Mouse (Mus musculus): ENCODE results near the gene Fezf2. TPM values are rescaled to one million over a fixed set of nuclear protein-coding genes. Genes with fewer than 3 reads are reported as not detected.

Gene Fezf2
- polyA plus RNA-seq, 1 experiment from 2014 or later: not detected

DNA sequence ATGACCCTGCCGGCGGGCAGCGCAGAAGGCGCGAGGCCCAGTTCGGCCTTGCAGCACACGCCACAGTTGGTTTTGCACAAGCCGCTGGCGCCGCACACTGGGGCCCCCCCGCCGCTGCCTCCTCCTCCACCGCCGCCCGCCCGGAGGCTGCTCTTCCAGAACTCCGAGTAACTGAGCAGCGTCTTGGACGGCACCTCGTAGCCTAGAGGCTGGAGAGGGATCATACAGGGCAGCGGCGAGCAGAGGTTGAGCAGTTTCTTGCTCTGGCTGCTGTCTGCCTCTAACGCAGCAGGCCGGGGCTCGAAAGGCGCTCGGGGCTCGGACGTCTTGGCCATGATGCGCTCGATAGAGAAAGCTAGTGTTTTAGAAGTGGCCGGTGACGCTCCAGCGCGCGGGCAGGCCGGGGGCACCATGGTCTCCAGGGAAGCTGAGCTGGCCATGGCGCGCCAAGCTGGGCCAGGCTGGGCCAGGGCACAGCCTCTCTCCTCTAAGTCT is 3.2 kb downstream of the Fezf2 start:
- 0 out of 2 replicates have a peak, but pooled peaks have one; percentile 31 for ATAC-seq (ENCODE audit: low read depth)
- no peak for DNase-seq (ENCODE audit: low spot score)
- peak overlapping the region; percentile 23 for H3K4me3 ChIP-seq (ENCODE audit: low read depth, low read length)
- no peak overlapping the region for H3K27ac ChIP-seq (replicated peaks; ENCODE audit: low read depth, low read length)
- H3K4me1 ChIP-seq (ENCODE audit: control insufficient read depth, insufficient read depth, low read length): no peaks in the 10 kb centered on the region
- peaks cover 100% of the 10 kb centered on the region for H3K27me3 ChIP-seq (replicated peaks; ENCODE audit: control insufficient read depth, insufficient read depth, low read length)
- no peaks in the 10 kb centered on the region for H3K36me3 ChIP-seq (ENCODE audit: control insufficient read depth, insufficient read depth, low read length)
- peak overlapping the region; percentile 43 for H3K4me2 ChIP-seq (ENCODE audit: low read depth, low read length)
- 0% methylated on average over 20 of the region's 39 CpGs for WGBS
- H3K9ac ChIP-seq (ENCODE audit: low read depth, low read length): no peak overlapping the region
- no peaks in the 10 kb centered on the region for H3K9me3 ChIP-seq (ENCODE audit: control insufficient read depth, low read length)

DNA sequence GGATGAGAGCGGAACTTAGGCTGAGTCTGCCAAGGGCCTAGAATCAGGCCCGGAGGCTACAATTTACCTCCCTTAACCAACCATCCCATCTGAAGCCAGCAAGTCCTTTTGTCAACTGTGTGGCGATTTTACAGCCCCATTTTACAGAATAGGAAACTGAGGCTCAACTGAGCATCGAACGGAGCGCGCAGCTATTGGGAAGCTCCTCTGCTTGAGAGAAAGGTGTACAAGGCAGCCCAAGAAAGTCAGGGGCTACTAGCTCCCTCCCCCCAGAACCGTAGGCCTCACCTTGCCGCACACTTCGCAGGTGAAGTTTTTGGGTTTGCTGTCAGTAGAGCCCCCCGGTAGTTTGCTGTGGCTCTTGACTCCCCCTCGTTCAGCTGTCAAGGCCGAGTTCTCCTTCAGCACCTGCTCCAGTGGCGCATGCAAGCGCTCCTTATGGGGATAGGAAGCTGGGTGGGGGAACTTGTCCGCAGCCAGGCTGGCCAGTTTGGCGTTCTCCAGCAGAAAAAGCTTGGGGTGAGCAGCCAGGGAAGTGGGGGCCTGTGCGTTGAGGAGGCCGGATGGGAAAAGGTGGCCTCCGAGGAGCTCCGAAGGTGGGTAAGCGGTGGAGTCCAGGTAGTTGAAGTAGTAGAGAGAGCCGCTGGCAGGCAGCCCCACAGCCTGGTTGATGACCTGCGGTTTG is 3.8 kb downstream of the Fezf2 start:
- H3K27ac ChIP-seq (replicated peaks; ENCODE audit: low read depth, low read length): no peak overlapping the region
- peak overlapping the region; percentile 23 for H3K4me3 ChIP-seq (ENCODE audit: low read depth, low read length)
- ATAC-seq (ENCODE audit: low read depth): no peak
- peak overlapping the region; percentile 43 for H3K4me2 ChIP-seq (ENCODE audit: low read depth, low read length)
- no peak for DNase-seq (ENCODE audit: low spot score)
- H3K9me3 ChIP-seq (ENCODE audit: control insufficient read depth, low read length): no peaks in the 10 kb centered on the region
- H3K9ac ChIP-seq (ENCODE audit: low read depth, low read length): no peak overlapping the region
- 3% methylated on average over 23 of the region's 24 CpGs for WGBS
- no peaks in the 10 kb centered on the region for H3K4me1 ChIP-seq (ENCODE audit: control insufficient read depth, insufficient read depth, low read length)
- no peaks in the 10 kb centered on the region for H3K36me3 ChIP-seq (ENCODE audit: control insufficient read depth, insufficient read depth, low read length)
- H3K27me3 ChIP-seq (replicated peaks; ENCODE audit: control insufficient read depth, insufficient read depth, low read length): peaks cover 100% of the 10 kb centered on the region

DNA sequence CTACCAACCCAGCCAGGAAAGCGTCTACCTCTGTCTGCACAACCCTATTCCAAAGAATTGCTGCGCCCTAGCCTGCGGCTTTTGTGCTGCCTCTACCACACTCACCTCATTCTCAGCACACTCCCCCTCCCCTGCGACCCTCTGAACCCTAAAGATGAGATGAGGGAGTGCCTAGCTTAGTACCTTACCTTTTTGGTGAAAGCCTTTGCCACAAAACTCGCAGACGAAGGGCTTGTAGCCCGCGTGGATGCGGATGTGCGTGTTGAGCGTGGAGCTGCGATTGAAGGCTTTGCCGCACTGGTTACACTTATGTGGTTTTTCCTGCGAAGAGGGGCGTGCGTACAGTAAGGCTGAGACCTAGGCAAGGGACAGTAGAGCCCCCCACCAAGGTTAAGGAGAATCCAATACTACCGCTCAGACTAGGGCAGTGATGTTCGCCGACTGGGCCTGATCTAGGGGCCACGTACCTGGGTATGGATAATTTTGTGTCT is 4.5 kb downstream of the Fezf2 start:
- H3K9ac ChIP-seq (ENCODE audit: low read depth, low read length): no peak overlapping the region
- H3K27ac ChIP-seq (replicated peaks; ENCODE audit: low read depth, low read length): no peak overlapping the region
- no peaks in the 10 kb centered on the region for H3K36me3 ChIP-seq (ENCODE audit: control insufficient read depth, insufficient read depth, low read length)
- no peak overlapping the region for H3K4me2 ChIP-seq (ENCODE audit: low read depth, low read length)
- H3K4me3 ChIP-seq (ENCODE audit: low read depth, low read length): no peak overlapping the region
- no peaks in the 10 kb centered on the region for H3K9me3 ChIP-seq (ENCODE audit: control insufficient read depth, low read length)
- DNase-seq (ENCODE audit: low spot score) (no peak), ATAC-seq (ENCODE audit: low read depth) (no peak)
- WGBS: 2% methylated on average over 20 of the region's 20 CpGs
- peaks cover 100% of the 10 kb centered on the region for H3K27me3 ChIP-seq (replicated peaks; ENCODE audit: control insufficient read depth, insufficient read depth, low read length)
- no peaks in the 10 kb centered on the region for H3K4me1 ChIP-seq (ENCODE audit: control insufficient read depth, insufficient read depth, low read length)

DNA sequence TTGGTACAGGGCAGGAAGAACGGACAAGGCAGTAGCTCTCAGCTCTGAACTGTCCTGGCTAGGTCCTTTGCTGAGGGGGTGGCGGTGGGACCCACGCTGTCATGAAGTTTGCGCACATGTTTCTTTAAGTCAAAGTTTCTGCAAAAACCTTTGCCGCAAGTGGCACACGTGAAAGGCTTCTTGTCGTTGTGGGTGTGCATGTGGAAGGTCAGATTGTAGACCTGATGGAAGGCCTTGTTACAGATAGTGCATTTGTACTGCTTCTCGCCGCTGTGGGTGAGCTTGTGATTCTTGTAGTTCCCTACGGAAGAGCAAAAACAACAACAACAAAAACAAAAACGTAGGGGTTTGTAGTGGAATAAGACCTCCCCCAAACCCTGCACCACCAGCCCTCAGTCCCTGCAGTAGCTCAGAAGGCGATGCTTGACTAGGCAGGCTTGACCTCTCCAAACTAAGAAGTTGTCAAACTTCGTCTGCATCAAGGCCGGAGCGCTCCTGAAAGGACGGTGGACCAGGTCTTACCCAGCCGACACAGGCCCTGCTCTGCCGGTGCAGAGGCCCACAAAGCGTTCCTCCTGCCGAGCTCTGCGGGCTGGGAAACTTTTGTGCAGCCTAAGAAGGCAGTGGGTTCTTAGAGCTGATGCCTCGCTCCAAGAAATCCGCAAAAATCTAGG is 5.4 kb downstream of the Fezf2 start:
- DNase-seq (ENCODE audit: low spot score): peak; percentile 40
- H3K4me3 ChIP-seq (ENCODE audit: low read depth, low read length): no peak overlapping the region
- ATAC-seq (ENCODE audit: low read depth): no peak
- H3K27me3 ChIP-seq (replicated peaks; ENCODE audit: control insufficient read depth, insufficient read depth, low read length): peaks cover 100% of the 10 kb centered on the region
- no peak overlapping the region for H3K27ac ChIP-seq (replicated peaks; ENCODE audit: low read depth, low read length)
- no peaks in the 10 kb centered on the region for H3K9me3 ChIP-seq (ENCODE audit: control insufficient read depth, low read length)
- WGBS: 2% methylated on average over 23 of the region's 23 CpGs
- H3K9ac ChIP-seq (ENCODE audit: low read depth, low read length): no peak overlapping the region
- H3K4me2 ChIP-seq (ENCODE audit: low read depth, low read length): no peak overlapping the region
- H3K4me1 ChIP-seq (ENCODE audit: control insufficient read depth, insufficient read depth, low read length): no peaks in the 10 kb centered on the region
- H3K36me3 ChIP-seq (ENCODE audit: control insufficient read depth, insufficient read depth, low read length): no peaks in the 10 kb centered on the region

DNA sequence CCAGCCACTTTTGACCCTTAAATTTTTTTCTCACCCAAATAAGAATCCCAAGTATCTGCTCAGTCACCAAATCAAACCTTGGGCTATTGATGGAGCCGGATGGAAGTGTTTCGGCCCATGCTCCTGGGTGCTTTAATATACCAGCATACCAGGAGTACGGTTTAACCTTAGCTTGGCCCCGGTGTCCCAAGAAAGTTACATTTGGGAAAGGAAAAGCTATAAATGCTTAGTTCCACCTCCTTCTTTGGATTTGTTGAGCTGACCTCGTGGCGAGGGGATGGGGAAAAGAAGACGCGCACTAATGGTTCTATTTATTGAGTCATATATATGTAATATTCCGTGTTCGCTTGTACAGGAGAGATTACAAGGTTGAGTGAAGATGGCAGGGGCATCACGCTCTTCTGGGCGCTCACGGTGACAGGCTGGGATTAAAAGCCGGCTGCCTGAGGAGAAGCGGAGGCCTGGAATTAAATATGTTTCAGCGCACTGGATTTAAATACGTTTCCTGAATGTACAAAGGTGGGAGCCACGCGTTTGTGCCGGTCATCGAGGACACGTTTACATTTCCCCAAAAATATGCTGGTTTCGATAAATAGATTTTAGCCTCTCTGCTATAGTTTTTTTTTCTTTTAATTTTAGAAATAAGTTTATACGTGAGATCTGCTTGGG is 6.1 kb downstream of the Fezf2 start:
- Histone ChIP-seq H3K27me3 (replicated peaks; ENCODE audit: control insufficient read depth, insufficient read depth, low read length) (peaks cover 100% of the 10 kb centered on the region), H3K4me2 (ENCODE audit: low read depth, low read length) (no peak overlapping the region), H3K9me3 (ENCODE audit: control insufficient read depth, low read length) (no peaks in the 10 kb centered on the region), H3K4me3 (ENCODE audit: low read depth, low read length) (no peak overlapping the region), H3K36me3 (ENCODE audit: control insufficient read depth, insufficient read depth, low read length) (no peaks in the 10 kb centered on the region), H3K9ac (ENCODE audit: low read depth, low read length) (no peak overlapping the region), H3K4me1 (ENCODE audit: control insufficient read depth, insufficient read depth, low read length) (no peaks in the 10 kb centered on the region), H3K27ac (replicated peaks; ENCODE audit: low read depth, low read length) (no peak overlapping the region)
- no peak for DNase-seq (ENCODE audit: low spot score)
- ATAC-seq (ENCODE audit: low read depth): no peak
- 3% methylated on average over 24 of the region's 24 CpGs for WGBS

DNA sequence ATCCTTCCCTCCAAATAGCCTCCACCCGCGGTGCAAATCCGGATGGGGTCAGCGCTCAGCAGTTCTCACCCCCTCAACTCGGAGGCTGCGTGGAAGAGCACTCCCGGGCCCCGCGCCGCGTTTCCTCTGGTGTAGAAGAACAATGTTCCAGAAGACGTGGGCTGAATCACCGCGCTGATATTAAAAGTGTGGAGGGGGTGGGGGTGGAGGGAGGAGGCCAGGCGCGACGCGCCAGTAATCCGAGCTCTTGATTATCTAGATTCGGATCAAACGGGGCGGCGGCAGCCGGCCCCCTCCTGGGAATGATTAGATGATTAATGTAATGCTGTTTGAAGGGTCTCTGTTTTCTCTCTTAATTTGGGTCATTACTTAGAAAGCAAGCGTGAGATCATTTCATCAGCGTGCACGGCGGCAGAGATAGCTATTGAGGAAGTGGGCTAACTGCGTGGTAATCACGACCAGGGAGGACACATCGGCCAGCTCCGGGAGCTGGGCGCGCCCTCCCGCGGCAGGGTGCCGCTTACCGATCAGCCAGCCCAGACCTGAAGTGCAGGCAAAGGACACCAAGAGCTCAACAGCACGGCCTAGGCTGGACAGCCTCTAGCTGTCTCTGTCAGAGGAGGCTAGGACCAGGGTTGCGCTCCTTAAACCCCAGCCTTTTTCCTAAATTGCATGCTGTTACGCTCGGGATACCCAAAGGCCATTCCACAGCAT is 6.8 kb downstream of the Fezf2 start:
- Histone ChIP-seq H3K27me3 (replicated peaks; ENCODE audit: control insufficient read depth, insufficient read depth, low read length) (peaks cover 100% of the 10 kb centered on the region), H3K4me1 (ENCODE audit: control insufficient read depth, insufficient read depth, low read length) (no peaks in the 10 kb centered on the region), H3K27ac (replicated peaks; ENCODE audit: low read depth, low read length) (no peak overlapping the region), H3K9ac (ENCODE audit: low read depth, low read length) (no peak overlapping the region), H3K36me3 (ENCODE audit: control insufficient read depth, insufficient read depth, low read length) (no peaks in the 10 kb centered on the region), H3K4me3 (ENCODE audit: low read depth, low read length) (no peak overlapping the region), H3K4me2 (ENCODE audit: low read depth, low read length) (peak overlapping the region; percentile 21), H3K9me3 (ENCODE audit: control insufficient read depth, low read length) (no peaks in the 10 kb centered on the region)
- peak; percentile 16; the same call in 1 of the 2 replicates for ATAC-seq (ENCODE audit: low read depth)
- peak; percentile 48 for DNase-seq (ENCODE audit: low spot score)
- WGBS: under 1% methylated on average over 41 of the region's 42 CpGs

DNA sequence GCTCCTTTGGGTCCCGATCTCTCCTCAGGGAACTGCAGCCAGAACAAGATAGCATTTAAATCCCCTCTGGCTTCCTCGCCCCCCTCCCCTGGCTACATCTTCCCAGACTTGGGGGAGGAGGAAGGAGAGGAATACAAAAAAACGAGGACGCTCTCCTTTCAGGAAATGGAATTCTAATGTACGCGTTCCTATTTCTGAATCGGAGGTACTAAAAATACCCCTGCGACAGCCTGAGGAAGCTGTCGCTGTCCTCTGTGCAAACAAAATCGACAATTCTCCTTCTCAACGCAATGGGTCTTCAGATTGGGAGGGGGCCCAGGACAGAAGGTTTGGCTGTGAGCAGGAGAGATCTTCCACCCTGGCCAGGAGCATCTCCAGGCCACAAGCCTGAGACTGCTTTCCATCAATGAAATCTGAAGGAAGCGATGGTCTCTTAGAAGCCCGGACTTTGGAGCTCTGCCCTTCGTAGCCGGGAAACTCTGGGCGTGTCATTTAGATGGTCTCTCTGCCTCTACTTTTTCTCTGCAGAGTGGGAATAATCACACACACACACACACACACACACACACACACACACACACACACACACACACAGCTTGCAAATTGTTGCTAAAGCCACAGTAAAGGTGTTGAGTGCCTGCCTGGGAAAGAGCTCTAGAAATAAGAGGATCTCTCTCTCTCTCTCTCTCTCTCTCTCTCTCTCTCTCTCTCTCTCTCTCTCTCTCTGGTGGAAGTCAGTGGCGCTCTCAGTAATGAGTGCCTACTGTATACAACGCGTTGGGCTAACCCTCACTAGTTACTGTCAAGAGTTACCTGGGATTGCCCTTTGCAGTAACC is 7.5 kb downstream of the Fezf2 start:
- H3K9me3 ChIP-seq (ENCODE audit: control insufficient read depth, low read length): no peaks in the 10 kb centered on the region
- H3K4me2 ChIP-seq (ENCODE audit: low read depth, low read length): no peak overlapping the region
- no peak overlapping the region for H3K9ac ChIP-seq (ENCODE audit: low read depth, low read length)
- peaks cover 100% of the 10 kb centered on the region for H3K27me3 ChIP-seq (replicated peaks; ENCODE audit: control insufficient read depth, insufficient read depth, low read length)
- no peak overlapping the region for H3K4me3 ChIP-seq (ENCODE audit: low read depth, low read length)
- no peaks in the 10 kb centered on the region for H3K36me3 ChIP-seq (ENCODE audit: control insufficient read depth, insufficient read depth, low read length)
- 3% methylated on average over 19 of the region's 19 CpGs for WGBS
- DNase-seq (ENCODE audit: low spot score): no peak
- no peak for ATAC-seq (ENCODE audit: low read depth)
- H3K4me1 ChIP-seq (ENCODE audit: control insufficient read depth, insufficient read depth, low read length): no peaks in the 10 kb centered on the region
- H3K27ac ChIP-seq (replicated peaks; ENCODE audit: low read depth, low read length): no peak overlapping the region
